Mouse (Mus musculus): ENCODE data around the gene Sumo1.

DNA sequence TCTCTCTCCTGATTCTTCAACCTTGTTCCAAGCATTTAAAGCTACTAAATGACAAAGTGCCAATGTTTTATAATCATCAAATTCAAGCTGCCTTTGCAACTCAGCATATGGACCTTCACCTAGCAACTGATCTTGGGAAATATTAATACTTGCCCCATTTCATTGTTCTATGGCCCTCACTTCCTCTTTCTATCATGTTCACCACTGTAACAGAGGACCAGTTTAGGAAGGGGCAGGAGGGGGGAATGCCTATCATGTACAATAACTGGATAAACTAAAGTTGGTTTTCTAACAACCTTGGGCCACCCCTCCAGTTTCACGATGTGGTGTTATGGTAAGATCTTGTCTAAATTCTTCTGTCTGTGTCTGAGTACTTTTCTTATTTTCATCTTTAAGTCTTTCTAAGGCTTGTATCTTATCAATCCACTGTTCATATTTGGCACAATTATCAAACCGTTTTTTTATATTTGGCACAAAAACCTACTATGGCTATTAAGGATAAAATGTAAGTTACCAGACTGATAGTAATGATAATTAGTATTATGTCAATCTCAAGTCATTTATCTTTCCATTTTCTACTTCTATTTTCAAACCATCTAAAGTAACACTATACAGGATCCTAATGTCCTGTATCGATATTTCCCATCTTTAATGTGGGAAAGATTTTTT, 17.3 kb downstream of the Sumo1 start:
- TF ChIP-seq CTCF (IDR thresholded peaks at IDR 0.05; ENCODE audit: control insufficient read depth, insufficient read depth, insufficient replicate concordance, low read depth, low read length) = no peak
- no peak for TF ChIP-seq POLR2A (IDR thresholded peaks at IDR 0.05; ENCODE audit: control insufficient read depth, low read depth, low read length)

Data from testis, adult 2 months (tissue).